Mouse (Mus musculus) mouse embryonic stem cell (cell line): ENCODE results near the gene Stub1.

Experiments used
- in situ Hi-C, 2 experiments: fragments of 300-500 bp; cut with MboI; formaldehyde crosslinking; loops; 1 replicate in 1 of 2; 3 replicates in 1 of 2; pipeline ENCODE4 v1.14.3; 2019 to 2020; ENCODE audit warnings: low sequenced_read_pairs in 2 of 2, low pct_unique_long_range_greater_than_20kb in 1 of 2, mixed read lengths in 1 of 2; ENCODE audit not compliant: unreplicated experiment in 1 of 2

The Stub1 gene

GRCm38 (mm10) chr17:25828712-25829557 lies 4.3 kb downstream of the Stub1 start, which contains the start of gene Jmjd8:
TSS of gene Jmjd8 (plus strand) at chr17:25828867.
- in situ Hi-C loops = no loop called here

GRCm38 (mm10) chr17:25828223-25828594 lies 5.0 kb downstream of the Stub1 start:
- in situ Hi-C loops = no loop called here

GRCm38 (mm10) chr17:25827546-25828222 lies 5.5 kb downstream of the Stub1 start:
- in situ Hi-C loops = no loop called here

- in situ Hi-C loops = no loop called here
These were observed 6.2 kb downstream of the Stub1 start for GRCm38 (mm10) chr17:25827011-25827410.

- in situ Hi-C loops = no loop called here
These were observed 7.1 kb downstream of the Stub1 start for GRCm38 (mm10) chr17:25825984-25826570.

GRCm38 (mm10) chr17:25825311-25825710 lies 7.9 kb downstream of the Stub1 start:
- in situ Hi-C loops = no loop called here

GRCm38 (mm10) chr17:25824362-25825142 lies 8.7 kb downstream of the Stub1 start:
- in situ Hi-C loops = no loop called here

GRCm38 (mm10) chr17:25823452-25823851 lies 9.8 kb downstream of the Stub1 start, which contains the start of gene Wdr24:
TSS of gene Wdr24 (plus strand) at chr17:25823627.
- in situ Hi-C loops = no loop called here

- in situ Hi-C loops = no loop called here
These were observed 14.1 kb downstream of the Stub1 start for GRCm38 (mm10) chr17:25818851-25819780.

GRCm38 (mm10) chr17:25817662-25818061 lies 15.5 kb downstream of the Stub1 start:
- in situ Hi-C loops = no loop called here

- in situ Hi-C loops = no loop called here
These were observed 19.7 kb downstream of the Stub1 start for GRCm38 (mm10) chr17:25813471-25813870.

- in situ Hi-C loops = no loop called here
These were observed 22.3 kb downstream of the Stub1 start for GRCm38 (mm10) chr17:25810890-25811289.

- in situ Hi-C loops = loop anchor here in 1 of 2 experiments (10.0 kb wide), 1 partner anchor 105 kb away; no protein-coding TSS in a partner anchor
These were observed 23.4 kb downstream of the Stub1 start for GRCm38 (mm10) chr17:25809606-25810340.

- in situ Hi-C loops = loop anchor here in 1 of 2 experiments (10.0 kb wide), 1 partner anchor 104 kb away; no protein-coding TSS in a partner anchor
These were observed 24.2 kb downstream of the Stub1 start, which contains the start of gene Fbxl16 for GRCm38 (mm10) chr17:25808789-25809605. TSS of gene Fbxl16 (plus strand) at chr17:25809085.

GRCm38 (mm10) chr17:25808028-25808427 lies 25.2 kb downstream of the Stub1 start:
- in situ Hi-C loops = loop anchor here in 1 of 2 experiments (10.0 kb wide), 1 partner anchor 103 kb away; no protein-coding TSS in a partner anchor

GRCm38 (mm10) chr17:25807452-25807851 lies 25.8 kb downstream of the Stub1 start:
- in situ Hi-C loops = loop anchor here in 1 of 2 experiments (10.0 kb wide), 1 partner anchor 103 kb away; no protein-coding TSS in a partner anchor
